Mouse (Mus musculus): Measurements from ENCODE around the gene Rapgef4.

GRCm38 (mm10) chr2:72294994-72295393 is 314.0 kb downstream of the Rapgef4 start:
- TF ChIP-seq CTCF (IDR thresholded peaks at IDR 0.05; ENCODE audit: low read depth) (no peak), EP300 (IDR thresholded peaks at IDR 0.05; ENCODE audit: low read depth) (no peak)
